Mouse (Mus musculus): ENCODE data around the gene Mapk1ip1. TPM values are rescaled to one million over a fixed set of nuclear protein-coding genes. Genes with fewer than 3 reads are reported as not detected.

The Mapk1ip1 gene
- polyA plus RNA-seq, 1 experiment: not detected

DNA sequence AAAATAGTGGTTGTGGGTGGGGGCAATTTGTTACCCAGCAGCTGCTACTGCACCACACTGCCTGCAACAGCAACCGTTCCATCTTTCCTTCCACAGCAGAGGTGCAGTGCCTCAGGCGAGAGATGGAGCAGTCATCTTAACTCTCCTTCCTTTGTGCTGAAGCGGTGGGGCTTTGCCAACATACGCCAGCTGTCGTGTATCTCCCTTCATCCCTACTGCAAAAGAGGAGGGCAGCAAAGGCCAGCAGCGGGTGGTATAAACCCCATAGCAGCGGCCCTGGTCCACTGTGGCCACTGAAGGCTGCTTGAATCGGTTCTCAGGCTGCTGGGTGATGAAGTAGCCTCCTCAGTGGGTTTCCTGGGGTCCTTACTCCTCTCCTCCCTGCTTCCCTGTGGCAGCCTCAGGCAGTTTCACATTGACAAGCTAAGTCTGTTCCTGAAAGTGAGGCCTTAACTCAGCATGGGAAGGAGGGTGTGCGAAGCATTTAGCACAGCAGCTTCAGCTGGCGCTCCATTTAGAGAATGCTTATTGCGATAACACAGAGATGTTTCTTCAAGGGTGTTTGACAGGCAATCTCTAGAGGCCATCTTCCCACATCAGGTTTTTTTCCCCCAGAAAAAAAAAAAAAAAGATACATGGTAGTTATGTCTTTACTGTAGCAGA lies 32.7 kb downstream of the Mapk1ip1 start:
- 80% methylated on average over 11 of the region's 11 CpGs for WGBS
- no peak overlapping the region for H3K4me3 ChIP-seq (ENCODE audit: insufficient read depth, low read depth, low read length)
- no peak overlapping the region for H3K27ac ChIP-seq (ENCODE audit: insufficient read depth, low read depth, low read length)
- no peaks in the 10 kb centered on the region for H3K4me1 ChIP-seq (ENCODE audit: control insufficient read depth, insufficient read depth, low read length)
- TF ChIP-seq CTCF (IDR thresholded peaks at IDR 0.05; ENCODE audit: insufficient read depth, low read depth, low read length) (no peak), POLR2A (IDR thresholded peaks at IDR 0.05; ENCODE audit: insufficient read depth, low read depth, low read length) (no peak)

DNA sequence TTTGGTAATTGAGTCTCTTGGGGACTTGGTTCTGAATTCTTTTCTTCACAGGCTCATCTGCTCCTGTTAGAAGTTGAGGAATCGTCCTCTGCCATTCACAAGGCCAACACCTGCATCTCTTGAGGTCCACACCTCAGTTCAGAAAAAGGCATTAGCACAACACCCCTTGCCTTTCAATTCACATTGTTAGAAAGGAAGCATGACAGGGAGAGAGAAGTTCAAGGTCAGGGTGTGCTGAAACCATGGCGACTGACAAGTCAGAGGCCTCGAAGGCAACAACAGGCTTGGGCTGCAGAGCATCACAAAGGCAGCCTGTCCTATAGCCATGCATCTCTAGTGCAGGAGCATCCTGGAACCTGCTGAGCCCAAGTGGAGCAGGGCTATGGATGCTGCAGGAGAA lies 38.9 kb downstream of the Mapk1ip1 start:
- Histone ChIP-seq H3K27ac (ENCODE audit: insufficient read depth, low read depth, low read length) (no peak overlapping the region), H3K4me1 (ENCODE audit: control insufficient read depth, insufficient read depth, low read length) (no peaks in the 10 kb centered on the region), H3K4me3 (ENCODE audit: insufficient read depth, low read depth, low read length) (no peak overlapping the region)
- TF ChIP-seq CTCF (IDR thresholded peaks at IDR 0.05; ENCODE audit: insufficient read depth, low read depth, low read length): no peak
- TF ChIP-seq POLR2A (IDR thresholded peaks at IDR 0.05; ENCODE audit: insufficient read depth, low read depth, low read length): no peak
- 93% methylated on average over 3 of the region's 3 CpGs for WGBS

DNA sequence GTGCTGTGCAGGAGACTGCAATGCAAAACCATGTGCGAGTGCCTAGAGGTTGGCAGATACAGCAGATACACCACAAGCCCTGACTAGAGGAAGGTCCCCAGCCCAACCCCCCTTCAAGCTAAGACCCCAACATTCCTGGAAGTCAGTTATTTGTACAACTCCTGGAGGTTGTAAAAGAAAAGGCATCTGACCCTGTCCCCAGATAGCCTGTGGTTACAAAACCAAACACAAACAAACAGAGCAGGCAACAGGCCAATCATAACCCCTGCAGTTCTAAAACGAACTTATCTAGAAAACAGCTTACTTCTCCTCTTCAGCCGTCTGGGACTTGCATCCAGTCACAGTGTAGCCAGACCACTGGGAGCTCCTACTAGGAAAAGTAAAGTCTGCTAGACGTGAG lies 42.7 kb downstream of the Mapk1ip1 start:
- H3K4me3 ChIP-seq (ENCODE audit: insufficient read depth, low read depth, low read length): no peak overlapping the region
- TF ChIP-seq CTCF (IDR thresholded peaks at IDR 0.05; ENCODE audit: insufficient read depth, low read depth, low read length): no peak
- no peak for TF ChIP-seq POLR2A (IDR thresholded peaks at IDR 0.05; ENCODE audit: insufficient read depth, low read depth, low read length)
- H3K4me1 ChIP-seq (ENCODE audit: control insufficient read depth, insufficient read depth, low read length): no peaks in the 10 kb centered on the region
- 61% methylated on average over 4 of the region's 4 CpGs for WGBS
- H3K27ac ChIP-seq (ENCODE audit: insufficient read depth, low read depth, low read length): no peak overlapping the region

DNA sequence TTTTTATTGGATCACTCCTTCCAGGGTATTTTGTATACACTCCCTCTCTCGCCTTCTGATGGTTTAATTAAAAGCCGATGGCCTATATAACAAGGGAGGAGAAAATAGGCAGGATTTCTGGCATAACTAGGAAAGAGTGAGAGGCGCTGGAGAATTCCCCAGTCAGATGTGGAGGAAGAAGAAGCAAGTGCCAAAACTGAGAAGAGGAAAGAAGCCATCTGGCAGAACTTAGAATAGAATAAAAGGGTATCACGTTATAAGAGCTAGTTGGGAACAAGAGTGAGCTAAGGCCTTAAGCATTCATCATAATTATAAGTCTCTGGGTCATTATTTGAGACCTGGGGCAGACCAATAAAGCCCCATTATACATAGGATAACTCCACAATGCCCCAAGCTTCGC lies 58.0 kb downstream of the Mapk1ip1 start:
- no peak for TF ChIP-seq CTCF (IDR thresholded peaks at IDR 0.05; ENCODE audit: insufficient read depth, low read depth, low read length)
- no peak for TF ChIP-seq POLR2A (IDR thresholded peaks at IDR 0.05; ENCODE audit: insufficient read depth, low read depth, low read length)
- WGBS: 72% methylated on average over 5 of the region's 5 CpGs

More for the DNA sequence above, 58.0 kb downstream of the Mapk1ip1 start:
- H3K4me1 ChIP-seq (ENCODE audit: control insufficient read depth, insufficient read depth, low read length): no peaks in the 10 kb centered on the region
- H3K4me3 ChIP-seq (ENCODE audit: insufficient read depth, low read depth, low read length): no peak overlapping the region
- no peak overlapping the region for H3K27ac ChIP-seq (ENCODE audit: insufficient read depth, low read depth, low read length)

Other genes with a start within 250 kb of the Mapk1ip1 start
- not detected in 2 replicates for gene Ppp2r2d, start 194 bp downstream of the Mapk1ip1 start, polyA plus RNA-seq (2012; ENCODE audit: insufficient read depth, insufficient read length, low replicate concordance, missing spikeins)
- not detected in 2 replicates for gene Bnip3, start 63.2 kb upstream of the Mapk1ip1 start, polyA plus RNA-seq (2012; ENCODE audit: insufficient read depth, insufficient read length, low replicate concordance, missing spikeins)
- not detected in 2 replicates for gene Jakmip3, start 94.5 kb upstream of the Mapk1ip1 start, polyA plus RNA-seq (2012; ENCODE audit: insufficient read depth, insufficient read length, low replicate concordance, missing spikeins)
- gene Dpysl4, start 239.7 kb upstream of the Mapk1ip1 start, polyA plus RNA-seq (2012; ENCODE audit: insufficient read depth, insufficient read length, low replicate concordance, missing spikeins): not detected in 2 replicates

All from olfactory bulb, adult 2 months (tissue).